Comparison of ENCODE assay signal across 17 mouse cellular contexts in genomic region chr16:9910672-9911071, GRCm38 (mm10).
"Had no signal": no experiment of that assay in that cellular context is flagged by ENCODE, and none has a peak within 500 bp of the region (broad histone marks: within the 10 kb centered on the region; RNA-seq: fewer than 3 reads in every experiment).

No protein-coding gene starts in this region.

- H3K4me2 ChIP-seq: liver, embryonic 11.5 days; liver, embryonic 15.5 days; lung, embryonic 14.5 days; neural tube, embryonic 15.5 days had no signal

- DNase-seq: kidney, adult 11 months; kidney, adult 9 months; kidney, postnatal 10 days; kidney, postnatal 4 days; lung, embryonic 14.5 days; lung, postnatal 10 days; lung, postnatal 4 days; midbrain, embryonic 14.5 days; right cerebral cortex, postnatal 4 days; spleen, adult 18-20 months; thymus, postnatal 36 days had no signal

- H3K27ac ChIP-seq: limb, embryonic 10.5 days; liver, embryonic 15.5 days; midbrain, embryonic 10.5 days; neural tube, embryonic 15.5 days had no signal

- H3K4me3 ChIP-seq: limb, embryonic 10.5 days; liver, embryonic 15.5 days; midbrain, embryonic 10.5 days; myocyte; neural tube, embryonic 15.5 days had no signal

- H3K4me1 ChIP-seq: limb, embryonic 10.5 days; liver, embryonic 15.5 days; midbrain, embryonic 10.5 days; neural tube, embryonic 15.5 days had no signal

- H3K36me3 ChIP-seq: limb, embryonic 10.5 days; liver, embryonic 15.5 days; midbrain, embryonic 10.5 days; neural tube, embryonic 15.5 days had no signal

- H3K9me3 ChIP-seq: limb, embryonic 10.5 days; liver, embryonic 15.5 days; midbrain, embryonic 10.5 days; neural tube, embryonic 15.5 days had no signal

- H3K27me3 ChIP-seq: liver, embryonic 15.5 days; neural tube, embryonic 15.5 days had no signal

- H3K9ac ChIP-seq: liver, embryonic 15.5 days; lung, embryonic 14.5 days; neural tube, embryonic 15.5 days had no signal
